Comparison of ENCODE assay signal across 16 mouse cellular contexts in the genomic region with DNA sequence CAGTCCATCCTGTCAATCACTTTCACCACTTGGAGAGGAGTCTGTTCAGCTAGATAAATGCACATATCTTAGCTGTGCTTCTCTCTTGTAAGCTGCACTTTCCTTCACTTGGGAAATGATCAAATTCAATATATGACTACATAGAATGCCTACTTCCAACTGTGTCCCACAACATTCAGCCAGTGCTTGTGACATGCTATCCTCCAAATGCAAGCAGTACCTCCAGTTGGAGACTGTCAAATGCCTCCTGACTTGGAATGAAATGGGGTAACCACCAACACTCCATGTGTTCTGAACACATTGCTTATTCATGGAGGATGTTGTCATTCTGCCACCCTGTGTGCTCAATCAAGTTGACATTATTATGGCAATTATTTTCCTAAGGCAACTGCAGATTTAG.
"Had no signal": no experiment of that assay in that cellular context is flagged by ENCODE, and none has a peak within 500 bp of the region (broad histone marks: within the 10 kb centered on the region; RNA-seq: fewer than 3 reads in every experiment).

No protein-coding gene starts in this region.

- H3K27ac ChIP-seq: midbrain, embryonic 10.5 days; midbrain, embryonic 12.5 days; neural tube, embryonic 12.5 days; stomach, embryonic 15.5 days; stomach, postnatal 0 days had no signal

- H3K4me1 ChIP-seq: midbrain, embryonic 10.5 days; midbrain, embryonic 12.5 days; neural tube, embryonic 12.5 days; stomach, embryonic 15.5 days had no signal

- H3K4me2 ChIP-seq: lung, embryonic 14.5 days; midbrain, embryonic 12.5 days; neural tube, embryonic 12.5 days; stomach, embryonic 15.5 days had no signal

- H3K27me3 ChIP-seq: midbrain, embryonic 12.5 days; neural tube, embryonic 12.5 days; stomach, embryonic 15.5 days had no signal

- H3K9ac ChIP-seq: lung, embryonic 14.5 days; midbrain, embryonic 12.5 days; neural tube, embryonic 12.5 days; stomach, embryonic 15.5 days had no signal

- DNase-seq: lung, adult 18-20 months; lung, embryonic 14.5 days; lung, postnatal 10 days; lung, postnatal 4 days; midbrain, embryonic 14.5 days; right cerebral cortex, postnatal 14 days; thymus, adult 2 months; thymus, postnatal 25 days; thymus, postnatal 4 days had no signal

- H3K9me3 ChIP-seq: midbrain, embryonic 10.5 days; midbrain, embryonic 12.5 days; neural tube, embryonic 12.5 days; stomach, embryonic 15.5 days had no signal

- ATAC-seq: midbrain, embryonic 16.5 days had no signal

- H3K36me3 ChIP-seq: midbrain, embryonic 10.5 days; midbrain, embryonic 12.5 days; neural tube, embryonic 12.5 days; stomach, embryonic 15.5 days had no signal

- H3K4me3 ChIP-seq: midbrain, embryonic 10.5 days; midbrain, embryonic 12.5 days; myocyte; neural tube, embryonic 12.5 days; stomach, embryonic 15.5 days had no signal
